9 mouse cellular contexts compared by ENCODE assay signal in the genomic region with DNA sequence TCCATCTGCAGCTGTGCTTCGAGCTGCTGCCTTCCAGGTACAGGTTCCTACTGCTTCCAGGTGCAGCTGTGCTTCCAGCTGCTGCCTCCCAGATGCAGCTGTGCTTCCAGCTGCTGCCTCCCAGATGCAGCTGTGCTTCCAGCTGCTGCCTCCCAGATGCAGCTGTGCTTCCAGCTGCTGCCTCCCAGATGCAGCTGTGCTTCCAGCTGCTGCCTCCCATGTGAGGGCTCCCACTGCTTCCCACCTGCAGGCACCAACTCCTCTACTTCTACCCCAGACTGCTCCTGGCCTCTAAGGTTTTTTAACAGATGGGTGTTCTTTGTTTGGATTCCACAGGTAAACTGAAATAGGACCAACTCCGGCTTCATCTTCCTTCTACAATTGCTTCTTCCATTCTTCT. TPM values are rescaled to one million over a fixed set of nuclear protein-coding genes. Genes with fewer than 3 reads are reported as not detected.
A peak's percentile ranks its signal among the peaks of the same experiment; 100 is the strongest.
DNase-seq lines count a peak whose midpoint lies in the region; TF ChIP-seq lines count a peak whose summit lies in the region.
"Not testable (repeated sequence)": the region's sequence is repeated elsewhere in the genome, so short reads cannot be mapped to it uniquely, and the experiment has no call there.
"Had no signal": no experiment of that assay in that cellular context is flagged by ENCODE, and none has a peak within 500 bp of the region (broad histone marks: within the 10 kb centered on the region; RNA-seq: fewer than 3 reads in every experiment).

No protein-coding gene starts in this region.

- TF ChIP-seq CTCF in C2C12 (IDR thresholded peaks at IDR 0.05; ENCODE audit: control insufficient read depth, insufficient read depth, insufficient read length) = not testable (repeated sequence)

- peaks cover 19% of the 10 kb centered on the region for H3K4me1 ChIP-seq in hindbrain, embryonic 10.5 days (replicated peaks)

- not testable (repeated sequence) for H3ac ChIP-seq in C2C12 (ENCODE audit: control insufficient read depth, insufficient read length, low read depth); myocyte (ENCODE audit: control insufficient read depth, insufficient read length)

- H3K79me3 ChIP-seq in C2C12 (ENCODE audit: low read depth) = not testable (repeated sequence)

- TF ChIP-seq POLR2A in myocyte (IDR thresholded peaks at IDR 0.05; ENCODE audit: insufficient read length, low read depth) = not testable (repeated sequence)

- not testable (repeated sequence) for H3K36me3 ChIP-seq in C2C12 (ENCODE audit: control insufficient read depth, insufficient read depth); hindbrain, embryonic 10.5 days; myocyte (ENCODE audit: control insufficient read depth, insufficient read depth)

- 80% methylated on average over 2 of the region's 2 CpGs for WGBS in hindbrain, embryonic 10.5 days

- not testable (repeated sequence) for H3K27me3 ChIP-seq in C2C12 (ENCODE audit: control insufficient read depth, insufficient read depth, insufficient read length); hindbrain, embryonic 10.5 days (ENCODE audit: insufficient read depth, poor library complexity, severe bottlenecking); myocyte (ENCODE audit: control insufficient read depth, insufficient read depth, insufficient read length)

- peak; percentile 66 for DNase-seq in heart, adult 11 months
- not testable (repeated sequence) for DNase-seq in hindbrain, embryonic 10.5 days (ENCODE audit: low spot score)

- peak overlapping the region; percentile 71; the same call in 1 of the 2 replicates for H3K27ac ChIP-seq in hindbrain, embryonic 10.5 days

- H3K9me3 ChIP-seq in hindbrain, embryonic 10.5 days = not testable (repeated sequence)

- H3K4me3 ChIP-seq in C2C12 (ENCODE audit: insufficient read depth, poor library complexity, severe bottlenecking); hindbrain, embryonic 10.5 days; myocyte: not testable (repeated sequence)

- not testable (repeated sequence) for H3K79me2 ChIP-seq in C2C12 (ENCODE audit: control insufficient read depth, insufficient read depth); myocyte (ENCODE audit: control insufficient read depth, insufficient read depth)

- not testable (repeated sequence) for H3K4me2 ChIP-seq in myocyte (ENCODE audit: low read depth)

TF ChIP-seq in C2C12, 6 proteins besides CTCF, POLR2A, EP300 and RAD21:
- TF ChIP-seq MYOD1 (IDR thresholded peaks at IDR 0.05; ENCODE audit: control insufficient read depth, insufficient read length, low read depth) = peak; percentile 69

TF ChIP-seq in myocyte, 11 proteins besides CTCF, POLR2A, EP300 and RAD21:
- peak in 2 of 3 experiments; percentile 31 to 46 for TF ChIP-seq MYOD1 (IDR thresholded peaks at IDR 0.05; ENCODE audit: control insufficient read depth in 1 of 3, insufficient read length in 2 of 3, low read depth in 2 of 3)
- peak in 1 of 3 experiments; percentile 16 for TF ChIP-seq MYOG (IDR thresholded peaks at IDR 0.05; ENCODE audit: control insufficient read depth in 1 of 3, insufficient read depth in 1 of 3, insufficient read length in 2 of 3, low read depth in 2 of 3)

RNA-seq across cellular contexts. Expression of a gene that starts 13.3 kb away (rescaled TPM):
- 0.04 TPM for polyA plus RNA-seq in C2C12 (2012; fragmentation: generic; extraction: Trizol)
- 1.3 and 2.3 TPM in 2 replicates for polyA plus RNA-seq in hindbrain, embryonic 10.5 days (2016; fragmentation: Nextera tagmentation; extraction: Ambion mirVana)
- not detected for polyA plus RNA-seq in myocyte (2012; fragmentation: generic; extraction: Trizol)
- polyA plus RNA-seq: activated CD4-positive, CD25-positive, alpha-beta regulatory T cell, adult 4 months; adrenal gland, adult 2 months; CD4-positive, CD25-positive, alpha-beta regulatory T cell, adult 4 months; G1E; Patski had no signal

RNA-seq across cellular contexts. Expression of a gene that starts 49.8 kb away (rescaled TPM):
- polyA plus RNA-seq in C2C12 (2012; fragmentation: generic; extraction: Trizol) (not detected), myocyte (2012; fragmentation: generic; extraction: Trizol) (not detected)
- not detected in 2 replicates for polyA plus RNA-seq in hindbrain, embryonic 10.5 days (2016; fragmentation: Nextera tagmentation; extraction: Ambion mirVana)
- polyA plus RNA-seq: activated CD4-positive, CD25-positive, alpha-beta regulatory T cell, adult 4 months; adrenal gland, adult 2 months; CD4-positive, CD25-positive, alpha-beta regulatory T cell, adult 4 months; G1E; Patski had no signal
